Mouse (Mus musculus) neural tube, embryonic 14.5 days (tissue): ENCODE results near the gene Osbpl5. TPM values are rescaled to one million over a fixed set of nuclear protein-coding genes. Genes with fewer than 3 reads are reported as not detected.

ENCODE experiments used
- ATAC-seq: fragments of 200-750 bp; cut with Nextera tagmentation; 2 replicates; pipeline ENCODE4 v1.8.0; 2017; ENCODE audit warnings: low read depth, mild to moderate bottlenecking, moderate TSS enrichment, moderate library complexity
- H3K27ac ChIP-seq: fragments of 300-500 bp; sonication (generic); 2 replicates; pipeline ENCODE4 v1.5.1; 2014; ENCODE audit warnings: low read depth, mild to moderate bottlenecking, control low read depth, low read length, moderate library complexity, mixed read lengths
- H3K27me3 ChIP-seq: fragments of 300-500 bp; sonication (generic); 2 replicates; pipeline ENCODE4 v1.6.1; 2014; ENCODE audit warnings: low read length; ENCODE audit not compliant: control insufficient read depth, insufficient read depth
- H3K36me3 ChIP-seq: fragments of 300-500 bp; sonication (generic); 2 replicates; pipeline ENCODE4 v1.6.1; 2014; ENCODE audit warnings: low read length, mixed read lengths; ENCODE audit not compliant: control insufficient read depth, insufficient read depth
- H3K4me1 ChIP-seq: fragments of 300-500 bp; sonication (generic); 2 replicates; pipeline ENCODE4 v1.6.1; 2014; ENCODE audit warnings: low read length; ENCODE audit not compliant: control insufficient read depth, insufficient read depth
- H3K4me2 ChIP-seq: fragments of 300-500 bp; sonication (generic); 2 replicates; pipeline ENCODE4 v1.6.1; 2014; ENCODE audit warnings: mild to moderate bottlenecking, low read depth, low read length, control low read depth
- H3K4me3 ChIP-seq: fragments of 300-500 bp; sonication (generic); 2 replicates; pipeline ENCODE4 v1.5.1; 2014; ENCODE audit warnings: low read depth, low read length, control low read depth, mixed read lengths
- H3K9ac ChIP-seq: fragments of 300-500 bp; sonication (generic); replicated peaks from 2 replicates; pipeline ENCODE4 v1.6.1; 2014; ENCODE audit warnings: low read depth, mild to moderate bottlenecking, control low read depth, low read length, mixed read lengths
- H3K9me3 ChIP-seq: fragments of 300-500 bp; sonication (generic); 2 replicates; pipeline ENCODE4 v1.6.1; 2016; ENCODE audit warnings: low read length; ENCODE audit not compliant: control insufficient read depth
- WGBS: fragments of 180-500 bp; shearing (Covaris S2); extraction: QIAGEN DNeasy Blood & Tissue Kit; methylation state at CpG from one replicate; pipeline ENCODE4 v1.1.7; 2014; 5-methylcytosine and 5-hydroxymethylcytosine counted together
- polyA plus RNA-seq: library from polyadenylated mRNA; unstranded; fragments of >200 nt; fragmentation: Nextera tagmentation; extraction: Ambion mirVana; gene quantifications from 2 replicates; pipeline ENCODE4 v1.2.1, GENCODE M21; 2014

The Osbpl5 gene
- polyA plus RNA-seq, 1 experiment from 2014 or later: 33.3 TPM

DNA sequence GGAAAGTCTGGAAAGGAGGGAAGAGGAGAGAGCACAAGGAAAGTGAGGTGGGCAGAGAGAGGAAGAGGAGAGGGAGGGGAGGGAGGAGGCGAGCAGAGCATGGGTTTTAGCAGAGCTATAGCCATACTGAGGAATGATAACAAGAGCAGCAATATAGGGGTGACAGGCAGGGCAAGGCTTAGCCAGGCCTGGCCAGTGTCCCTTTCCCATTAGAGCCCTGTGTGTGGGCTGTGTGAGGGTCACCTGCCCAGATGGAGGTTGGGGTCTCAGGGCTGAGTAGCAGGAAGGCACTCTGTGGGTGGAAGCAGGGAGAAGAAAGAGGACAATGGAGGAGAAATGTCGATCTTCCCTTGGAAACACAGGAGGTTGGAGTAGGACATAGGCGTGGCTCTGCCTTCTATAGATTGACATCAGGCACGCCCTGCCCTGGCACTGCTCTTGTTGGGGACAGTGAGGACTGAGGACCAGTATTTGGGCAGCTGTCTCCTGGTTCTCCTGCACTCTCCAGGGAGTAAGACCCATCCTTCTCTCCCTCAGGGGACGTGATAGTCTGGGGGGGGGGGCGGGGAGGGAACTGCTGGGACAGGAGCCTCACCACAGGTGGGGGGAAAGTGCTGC, 26.7 kb upstream of the Osbpl5 start:
- Histone ChIP-seq H3K4me1 (peaks cover 10% of the 10 kb centered on the region), H3K9ac (peak overlapping the region; percentile 65), H3K27me3 (no peaks in the 10 kb centered on the region), H3K4me3 (peak overlapping the region; percentile 48), H3K27ac (peak overlapping the region; percentile 62; the same call in 1 of the 2 replicates), H3K4me2 (peak overlapping the region; percentile 69), H3K36me3 (no peaks in the 10 kb centered on the region), H3K9me3 (no peaks in the 10 kb centered on the region)
- ATAC-seq: peak; percentile 59; the same call in 1 of the 2 replicates
- WGBS: 16% methylated on average over 5 of the region's 6 CpGs

DNA sequence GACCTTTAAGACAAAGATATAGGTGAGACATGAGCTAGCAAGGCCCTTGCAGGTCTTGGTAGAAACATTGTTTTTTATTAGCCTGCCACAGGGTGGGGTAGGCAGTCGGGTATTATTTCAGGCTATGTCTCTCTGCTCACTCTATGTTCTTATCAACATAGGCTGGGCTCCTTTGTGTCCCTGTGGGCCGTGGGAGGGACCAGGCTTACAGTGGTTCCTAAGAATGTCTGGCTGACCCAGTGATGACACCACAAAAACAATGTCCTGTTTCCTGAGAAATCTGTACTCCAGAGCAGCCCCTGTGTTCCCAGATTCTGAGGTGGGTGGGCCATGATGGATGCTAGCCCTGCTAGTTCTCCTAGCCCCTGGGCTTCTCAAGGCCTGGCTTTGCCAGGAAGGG, 20.6 kb upstream of the Osbpl5 start:
- WGBS: 73% methylated on average over 2 of the region's 2 CpGs

DNA sequence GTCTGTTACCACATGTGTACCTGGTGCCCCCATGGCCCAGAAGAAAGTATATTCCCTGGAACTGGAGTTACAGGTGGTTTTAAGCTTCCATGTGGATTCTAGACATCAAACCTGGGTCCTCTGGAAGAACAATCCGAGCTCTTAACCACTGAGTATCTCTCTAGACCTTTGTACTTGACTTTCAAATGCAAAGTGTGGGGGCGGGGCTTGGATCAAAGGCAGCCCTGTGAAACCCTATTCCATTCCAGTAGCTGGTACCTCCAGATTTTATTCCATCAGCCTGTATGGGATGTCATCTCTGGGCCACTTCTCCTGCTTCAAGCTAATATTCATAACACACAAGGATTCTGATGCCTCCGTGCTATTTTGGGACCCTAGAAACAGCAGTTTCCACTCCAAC, 19.4 kb upstream of the Osbpl5 start:
- Histone ChIP-seq H3K9me3 (no peaks in the 10 kb centered on the region), H3K9ac (no peak overlapping the region), H3K4me1 (no peaks in the 10 kb centered on the region), H3K4me2 (no peak overlapping the region), H3K27me3 (no peaks in the 10 kb centered on the region), H3K27ac (no peak overlapping the region), H3K4me3 (no peak overlapping the region), H3K36me3 (no peaks in the 10 kb centered on the region)
- WGBS: 26% methylated on average over 3 of the region's 3 CpGs
- no peak for ATAC-seq

More for the DNA sequence above, 20.6 kb upstream of the Osbpl5 start:
- no peak overlapping the region for H3K27ac ChIP-seq
- H3K4me3 ChIP-seq: no peak overlapping the region
- no peaks in the 10 kb centered on the region for H3K27me3 ChIP-seq
- no peak overlapping the region for H3K9ac ChIP-seq
- no peaks in the 10 kb centered on the region for H3K4me1 ChIP-seq
- no peak overlapping the region for H3K4me2 ChIP-seq
- ATAC-seq: no peak
- H3K36me3 ChIP-seq: no peaks in the 10 kb centered on the region
- H3K9me3 ChIP-seq: no peaks in the 10 kb centered on the region

DNA sequence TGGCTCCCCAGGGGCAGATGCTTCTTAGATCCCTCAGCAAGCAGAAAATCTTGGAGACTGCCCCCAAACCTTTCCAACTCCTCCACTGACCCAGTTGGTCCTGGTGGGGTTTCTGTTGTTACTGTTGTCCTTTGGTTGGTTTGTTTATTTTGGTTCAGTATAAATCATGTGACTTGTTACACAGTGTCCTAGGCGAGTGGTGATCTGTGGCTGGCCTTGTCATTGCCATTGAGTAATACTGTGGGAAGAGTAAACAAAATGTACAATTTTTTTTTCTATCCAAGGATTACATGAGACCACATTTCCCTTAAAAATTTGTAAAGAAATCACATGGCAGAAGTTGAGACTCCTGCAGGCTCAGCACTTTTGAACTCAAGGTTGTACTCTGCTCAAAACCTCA, 12.7 kb upstream of the Osbpl5 start:
- H3K4me2 ChIP-seq: no peak overlapping the region
- 63% methylated on average over 1 of the region's 1 CpGs for WGBS
- ATAC-seq: no peak

DNA sequence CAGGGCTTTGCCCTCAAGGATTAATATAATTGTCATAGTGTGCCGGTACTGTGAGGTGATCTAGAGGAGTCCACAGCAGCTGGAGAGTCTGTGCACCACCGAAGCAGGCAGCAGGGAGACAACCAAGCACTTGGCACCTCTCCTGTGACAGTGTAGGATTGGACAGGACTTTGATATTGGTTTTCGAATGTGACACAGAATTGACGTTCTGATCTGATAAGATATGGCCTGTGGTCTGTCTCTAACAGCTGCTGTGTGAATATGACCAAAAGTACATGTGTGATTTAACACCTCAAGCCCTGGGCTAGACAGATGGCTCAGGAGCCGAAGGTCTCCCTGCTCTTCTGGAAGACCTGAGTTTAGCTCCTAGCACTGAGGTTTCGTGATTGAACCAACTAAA, 11.5 kb upstream of the Osbpl5 start:
- H3K27ac ChIP-seq: no peak overlapping the region
- H3K4me2 ChIP-seq: no peak overlapping the region
- H3K4me3 ChIP-seq: no peak overlapping the region
- H3K9me3 ChIP-seq: no peaks in the 10 kb centered on the region
- no peaks in the 10 kb centered on the region for H3K36me3 ChIP-seq
- H3K4me1 ChIP-seq: no peaks in the 10 kb centered on the region
- ATAC-seq: no peak
- 0 out of 2 replicates have a peak, but pooled peaks cover 5% of the 10 kb centered on the region for H3K27me3 ChIP-seq
- WGBS: 84% methylated on average over 6 of the region's 6 CpGs
- H3K9ac ChIP-seq: no peak overlapping the region

More for the DNA sequence above, 12.7 kb upstream of the Osbpl5 start:
- Histone ChIP-seq H3K27me3 (0 out of 2 replicates have a peak, but pooled peaks cover 4% of the 10 kb centered on the region), H3K27ac (no peak overlapping the region), H3K36me3 (no peaks in the 10 kb centered on the region), H3K9ac (no peak overlapping the region), H3K4me1 (no peaks in the 10 kb centered on the region), H3K4me3 (no peak overlapping the region), H3K9me3 (no peaks in the 10 kb centered on the region)

GRCm38 (mm10) chr7:143766893-143767292, 10.1 kb upstream of the Osbpl5 start, which contains the start of gene Mrgprg:
Gene Mrgprg (minus strand): TSS chr7:143766993.
- no peak for ATAC-seq
- no peaks in the 10 kb centered on the region for H3K36me3 ChIP-seq
- no peak within 1 kb of the TSS for H3K4me2 ChIP-seq
- H3K9me3 ChIP-seq: no peaks in the 10 kb centered on the region
- 44% methylated on average over 6 of the region's 6 CpGs for WGBS
- H3K27ac ChIP-seq: no peak within 1 kb of the TSS
- 0 out of 2 replicates have a peak, but pooled peaks cover 5% of the 10 kb centered on the region for H3K27me3 ChIP-seq
- H3K9ac ChIP-seq: no peak within 1 kb of the TSS
- no peaks in the 10 kb centered on the region for H3K4me1 ChIP-seq
- H3K4me3 ChIP-seq: no peak within 1 kb of the TSS

- no peak overlapping the region for H3K4me2 ChIP-seq
- no peaks in the 10 kb centered on the region for H3K36me3 ChIP-seq
- ATAC-seq: no peak
- H3K9me3 ChIP-seq: no peaks in the 10 kb centered on the region
- 0 out of 2 replicates have a peak, but pooled peaks cover 5% of the 10 kb centered on the region for H3K27me3 ChIP-seq
- no peak overlapping the region for H3K27ac ChIP-seq
- no peaks in the 10 kb centered on the region for H3K4me1 ChIP-seq
- H3K9ac ChIP-seq: no peak overlapping the region
- no peak overlapping the region for H3K4me3 ChIP-seq
- WGBS: 80% methylated on average over 19 of the region's 19 CpGs
Observed at GRCm38 (mm10) chr7:143764876-143765530, 8.2 kb upstream of the Osbpl5 start.

DNA sequence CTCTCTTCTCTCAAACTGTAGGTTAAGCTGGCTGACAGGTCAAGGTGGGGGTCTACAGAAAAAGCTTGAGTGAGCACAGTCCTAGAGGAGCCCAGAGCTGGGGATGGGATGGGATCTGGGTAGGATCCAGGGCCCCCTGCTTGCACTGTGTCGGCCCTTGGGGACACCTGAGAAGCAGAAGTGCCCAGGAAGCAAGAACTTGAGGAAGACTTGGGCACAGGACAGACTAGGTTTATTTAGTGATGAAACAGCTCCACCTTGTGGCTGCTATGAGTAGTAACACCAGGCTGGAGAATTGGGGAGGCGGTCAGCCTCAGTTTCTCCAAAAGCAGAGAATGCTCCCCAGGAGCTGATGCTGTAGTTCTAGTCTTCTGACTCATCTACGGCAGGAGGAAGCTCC, 7.0 kb upstream of the Osbpl5 start:
- Histone ChIP-seq H3K9me3 (no peaks in the 10 kb centered on the region), H3K36me3 (no peaks in the 10 kb centered on the region), H3K4me2 (no peak overlapping the region), H3K27ac (no peak overlapping the region), H3K4me1 (no peaks in the 10 kb centered on the region), H3K4me3 (no peak overlapping the region), H3K9ac (no peak overlapping the region), H3K27me3 (0 out of 2 replicates have a peak, but pooled peaks cover 5% of the 10 kb centered on the region)
- WGBS: 21% methylated on average over 3 of the region's 3 CpGs
- no peak for ATAC-seq

DNA sequence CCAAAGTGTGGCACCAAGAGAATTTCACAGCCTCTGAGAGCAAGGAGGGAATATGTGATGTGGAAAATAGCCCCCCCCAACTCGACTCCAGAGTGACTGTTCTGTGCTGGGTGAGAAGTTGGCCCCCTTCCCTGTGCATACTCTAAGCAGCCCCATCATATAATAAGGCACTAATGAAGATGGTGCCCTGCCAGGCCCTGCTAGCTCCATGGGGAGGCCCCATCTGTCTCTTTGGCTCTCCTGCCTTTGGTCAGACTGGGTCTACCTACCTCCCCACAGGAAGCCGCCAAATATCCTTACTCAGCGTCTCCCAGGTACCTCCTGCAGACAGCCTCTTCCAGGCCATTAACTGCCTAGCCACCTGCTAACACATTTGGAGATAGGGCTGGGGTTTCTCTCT, 2.2 kb upstream of the Osbpl5 start:
- H3K4me2 ChIP-seq: no peak overlapping the region
- peaks cover 15% of the 10 kb centered on the region for H3K27me3 ChIP-seq
- ATAC-seq: no peak
- H3K4me1 ChIP-seq: 0 out of 2 replicates have a peak, but pooled peaks cover 7% of the 10 kb centered on the region
- no peaks in the 10 kb centered on the region for H3K36me3 ChIP-seq
- 65% methylated on average over 3 of the region's 3 CpGs for WGBS
- H3K4me3 ChIP-seq: no peak overlapping the region
- H3K9me3 ChIP-seq: no peaks in the 10 kb centered on the region
- no peak overlapping the region for H3K27ac ChIP-seq
- H3K9ac ChIP-seq: no peak overlapping the region
